Mouse (Mus musculus): ENCODE data around the gene Gm15217.

The Gm15217 gene

DNA sequence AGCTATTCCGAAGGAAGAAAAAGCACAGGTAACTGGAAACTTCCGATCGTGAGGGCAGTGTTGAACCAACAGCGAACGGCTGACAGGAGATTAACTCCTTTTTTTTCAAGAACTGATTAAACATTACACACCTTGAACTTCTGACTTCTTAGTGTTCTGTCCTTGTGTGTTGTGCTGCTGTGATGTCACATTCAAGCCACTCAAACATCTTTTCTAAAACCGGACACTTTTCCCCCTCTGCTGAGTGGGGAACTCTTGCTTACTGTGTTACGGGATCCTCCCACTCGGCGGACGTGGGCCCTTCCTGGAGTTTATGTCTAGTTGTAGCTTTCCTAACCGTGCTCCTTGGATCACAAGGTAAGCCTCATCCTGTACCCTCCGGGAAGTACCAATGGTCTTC lies at the start of gene Gm15217:
Gene Gm15217, plus strand, starts transcription at position 130 of the 400 bp plus-strand sequence.
- in situ Hi-C loops (cut with MboI, MseI), result no loop called here

DNA sequence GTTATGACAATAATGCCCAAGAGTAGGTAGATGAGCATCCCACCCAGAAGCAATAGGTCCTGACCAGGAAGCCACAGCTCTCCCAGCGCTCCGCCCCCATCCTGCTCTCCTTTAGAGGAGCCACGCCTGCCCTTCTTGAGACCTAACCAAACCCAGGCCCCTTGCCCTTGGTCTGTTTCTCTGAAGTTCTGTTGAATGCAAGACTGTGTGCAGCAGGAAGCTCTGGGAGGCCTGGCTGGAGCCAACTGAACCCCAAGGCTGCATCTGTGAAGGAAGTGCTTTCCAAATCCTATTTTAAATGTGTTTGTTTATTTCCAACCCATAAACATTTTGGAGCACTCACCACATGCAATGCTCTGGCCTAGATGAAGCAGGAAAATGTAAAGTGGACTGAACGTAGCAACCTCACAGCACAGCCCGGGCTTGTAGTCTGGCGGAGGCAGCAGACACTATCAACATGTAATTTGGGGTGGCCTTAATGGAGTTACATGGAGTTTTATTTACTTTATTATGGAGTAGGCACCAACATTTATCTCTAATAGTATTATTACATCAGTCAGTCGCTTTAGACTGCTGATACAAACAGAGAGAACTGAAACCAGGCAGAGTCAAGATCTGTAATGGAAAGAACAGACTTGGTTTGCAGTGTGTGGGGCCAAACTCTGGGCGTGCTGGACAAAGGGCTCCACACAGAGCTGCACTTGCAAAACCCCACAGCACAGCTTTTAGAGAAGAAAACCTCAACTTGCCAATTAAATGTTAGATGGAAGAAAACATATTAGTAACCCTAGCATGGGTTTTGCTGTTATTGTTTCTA lies 45.6 kb upstream of the Gm15217 start:
- in situ Hi-C loops (cut with MboI, MseI), result no loop called here

- in situ Hi-C loops (cut with MboI, MseI), result no loop called here
Measured at GRCm38 (mm10) chr14:46338801-46339200, 40.4 kb upstream of the Gm15217 start.

GRCm38 (mm10) chr14:46344750-46345149 lies 34.5 kb upstream of the Gm15217 start:
- in situ Hi-C loops (cut with MboI, MseI), result no loop called here

GRCm38 (mm10) chr14:46357286-46357685 lies 21.9 kb upstream of the Gm15217 start:
- in situ Hi-C loops (cut with MboI, MseI), result no loop called here

GRCm38 (mm10) chr14:46357696-46358095 lies 21.5 kb upstream of the Gm15217 start:
- in situ Hi-C loops (cut with MboI, MseI), result no loop called here

DNA sequence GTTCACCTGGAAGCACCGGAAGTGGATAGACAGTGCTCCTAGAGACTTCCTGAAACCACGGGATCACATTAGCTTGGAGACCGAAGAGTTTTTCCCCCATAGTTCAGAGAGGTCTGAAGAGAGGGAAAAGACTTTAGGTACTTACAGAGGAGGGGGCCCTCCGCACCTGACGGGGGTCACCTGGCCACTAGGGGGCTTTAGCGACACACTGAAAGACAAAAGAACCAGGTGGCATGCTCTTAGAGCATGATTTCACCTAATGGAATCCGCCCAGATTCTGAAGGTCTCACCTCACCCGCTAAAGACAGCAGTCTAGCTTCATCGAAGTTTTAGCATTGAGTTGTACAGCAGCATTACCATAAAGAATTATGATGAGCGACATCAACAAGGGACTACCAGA lies 16.0 kb upstream of the Gm15217 start:
- in situ Hi-C loops (cut with MboI, MseI), result no loop called here

DNA sequence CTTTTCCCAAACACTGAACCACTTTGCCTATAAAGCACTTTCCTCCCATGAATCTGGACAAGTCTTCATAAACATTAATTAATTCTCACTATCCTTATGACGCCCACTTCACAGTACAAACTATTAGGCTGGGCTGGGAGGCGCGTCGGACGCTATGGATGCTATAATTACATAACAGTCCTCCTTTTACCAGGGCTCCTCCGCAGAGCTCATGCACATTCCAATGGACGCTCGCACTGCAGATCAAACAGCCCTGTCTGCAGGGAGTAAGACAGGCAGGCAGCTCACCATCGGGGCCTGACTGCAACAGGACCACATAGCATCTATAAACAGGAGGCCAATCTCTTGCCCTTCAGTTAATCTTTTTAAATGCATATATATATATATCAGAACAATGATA lies 6.8 kb upstream of the Gm15217 start:
- in situ Hi-C loops (cut with MboI, MseI), result no loop called here

DNA sequence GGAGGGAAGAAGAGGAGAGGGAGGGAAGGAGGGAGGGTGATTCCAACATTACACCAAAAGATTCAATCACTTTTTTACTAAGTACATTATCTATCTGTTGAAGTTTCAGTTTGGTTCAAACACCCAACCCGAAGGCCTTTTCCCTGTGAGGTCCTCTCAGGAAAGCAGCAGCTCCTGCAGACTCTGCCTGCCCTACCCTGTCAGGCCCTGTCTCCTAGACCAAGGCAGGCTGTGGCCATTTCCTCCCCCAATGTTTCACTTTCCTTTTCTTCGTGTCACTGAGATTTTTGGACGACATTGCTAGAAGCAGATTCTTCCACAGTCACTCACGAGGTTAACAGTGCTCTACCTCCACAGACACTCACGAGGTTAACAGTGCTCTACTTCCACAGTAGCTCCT lies 3.4 kb upstream of the Gm15217 start:
- in situ Hi-C loops (cut with MboI, MseI), result no loop called here

GRCm38 (mm10) chr14:46380286-46380721 lies 1.1 kb downstream of the Gm15217 start:
- in situ Hi-C loops (cut with MboI, MseI), result no loop called here

GRCm38 (mm10) chr14:46381457-46381856 lies 2.2 kb downstream of the Gm15217 start:
- in situ Hi-C loops (cut with MboI, MseI), result no loop called here

DNA sequence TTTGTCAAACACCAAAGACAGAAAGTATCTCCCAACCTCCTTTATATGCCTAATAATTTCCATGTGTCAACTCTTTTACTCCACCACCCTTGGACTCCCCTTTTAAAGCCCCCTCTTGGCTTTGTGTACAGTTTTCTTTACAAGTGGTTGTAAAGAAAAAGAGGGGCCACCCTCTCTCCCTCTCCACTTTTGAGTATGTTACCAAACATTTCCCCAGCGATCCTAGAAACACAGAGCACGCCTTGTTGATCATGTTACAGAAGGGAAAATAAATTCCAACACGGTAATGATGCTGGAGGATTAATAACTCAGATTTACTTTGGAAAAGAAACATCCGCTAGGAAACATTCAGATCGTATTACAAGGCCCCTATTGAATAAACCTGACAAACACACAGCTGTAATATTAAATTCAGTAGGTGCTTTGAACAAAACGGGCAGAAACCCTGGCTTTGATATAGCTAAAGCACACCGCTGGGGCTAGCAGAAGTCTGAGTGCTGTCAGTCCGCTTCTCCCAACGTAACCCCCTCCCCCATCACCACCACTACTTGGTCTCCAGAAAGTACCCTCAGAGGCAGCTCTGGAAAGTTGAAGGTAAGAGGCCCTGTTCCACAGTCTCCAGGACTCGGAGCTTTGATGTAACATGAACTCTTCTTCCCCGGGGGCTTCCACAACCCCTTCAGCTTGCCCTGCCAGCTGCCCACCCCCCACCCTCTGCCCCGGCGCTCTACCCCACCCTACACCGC lies 5.9 kb downstream of the Gm15217 start:
- in situ Hi-C loops (cut with MboI, MseI), result no loop called here

GRCm38 (mm10) chr14:46385701-46386477 lies 6.7 kb downstream of the Gm15217 start:
- in situ Hi-C loops (cut with MboI, MseI), result no loop called here

- in situ Hi-C loops (cut with MboI, MseI), result no loop called here
Measured at GRCm38 (mm10) chr14:46386478-46387356, 7.5 kb downstream of the Gm15217 start.

GRCm38 (mm10) chr14:46387357-46387671 lies 8.1 kb downstream of the Gm15217 start:
- in situ Hi-C loops (cut with MboI, MseI), result no loop called here

GRCm38 (mm10) chr14:46387821-46388481 lies 8.7 kb downstream of the Gm15217 start:
- in situ Hi-C loops (cut with MboI, MseI), result no loop called here

DNA sequence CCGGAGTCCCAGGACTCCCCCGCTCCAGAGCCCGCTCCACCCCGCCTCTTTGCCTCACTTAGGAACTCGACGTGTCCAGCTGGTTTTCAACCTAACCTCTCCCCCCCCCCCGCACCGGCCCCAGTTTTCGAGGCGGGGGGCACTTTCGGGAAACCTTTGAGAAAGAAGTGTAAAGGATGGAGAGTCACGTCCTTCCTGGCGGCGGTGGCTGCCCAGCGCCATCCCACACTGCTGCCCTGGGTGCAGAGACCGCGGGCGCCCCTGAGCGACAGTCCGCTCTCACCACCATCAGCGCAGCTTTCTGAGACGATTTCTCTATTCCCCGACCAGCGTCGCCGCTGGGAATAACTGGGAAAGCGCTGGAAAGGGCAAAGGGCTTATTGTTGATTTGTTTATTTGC lies 9.4 kb downstream of the Gm15217 start:
- in situ Hi-C loops (cut with MboI, MseI), result no loop called here

GRCm38 (mm10) chr14:46389438-46390248 lies 10.4 kb downstream of the Gm15217 start:
- in situ Hi-C loops (cut with MboI, MseI), result loop anchor here (10.0 kb wide), 1 partner anchor 335 kb away; no protein-coding TSS in a partner anchor

GRCm38 (mm10) chr14:46390249-46390775 lies 11.1 kb downstream of the Gm15217 start, which contains the start of gene Bmp4:
TSS of gene Bmp4 (minus strand) at chr14:46390669.
- in situ Hi-C loops (cut with MboI, MseI), result loop anchor here (10.0 kb wide), 1 partner anchor 334 kb away; no protein-coding TSS in a partner anchor

Data from T-helper 1 cell (primary cell).